Mouse (Mus musculus): ENCODE results near the gene Nptxr. TPM values are rescaled to one million over a fixed set of nuclear protein-coding genes. Genes with fewer than 3 reads are reported as not detected.
A peak's percentile ranks its signal among the peaks of the same experiment; 100 is the strongest.

The Nptxr gene
- polyA plus RNA-seq, 1 experiment from 2014 or later: 2.2 TPM

- H3K4me2 ChIP-seq (ENCODE audit: low read length): no peak overlapping the region
- H3K9me3 ChIP-seq (ENCODE audit: control insufficient read depth, low read length): no peaks in the 10 kb centered on the region
- H3K4me1 ChIP-seq (replicated peaks; ENCODE audit: control insufficient read depth, insufficient read depth, low read length): no peaks in the 10 kb centered on the region
- no peak overlapping the region for H3K4me3 ChIP-seq (ENCODE audit: low read depth, low read length)
- no peak overlapping the region for H3K9ac ChIP-seq (ENCODE audit: low read length)
- no peak overlapping the region for H3K27ac ChIP-seq (ENCODE audit: low read depth)
- no peaks in the 10 kb centered on the region for H3K36me3 ChIP-seq (ENCODE audit: control insufficient read depth, insufficient read depth, low read length)
- ATAC-seq (replicated peaks; ENCODE audit: low FRiP score, low TSS enrichment, low read depth) (no peak), DNase-seq (ENCODE audit: low spot score) (no peak)
- 79% methylated on average over 4 of the region's 4 CpGs for WGBS
- H3K27me3 ChIP-seq (replicated peaks; ENCODE audit: control insufficient read depth, insufficient read depth, low read length): peaks cover 23% of the 10 kb centered on the region
These were observed 6.4 kb upstream of the Nptxr start for GRCm38 (mm10) chr15:79810997-79811396.

- H3K4me1 ChIP-seq (replicated peaks; ENCODE audit: control insufficient read depth, insufficient read depth, low read length): no peaks in the 10 kb centered on the region
- ATAC-seq (replicated peaks; ENCODE audit: low FRiP score, low TSS enrichment, low read depth) (no peak), DNase-seq (ENCODE audit: low spot score) (no peak)
- peaks cover 32% of the 10 kb centered on the region for H3K27me3 ChIP-seq (replicated peaks; ENCODE audit: control insufficient read depth, insufficient read depth, low read length)
- WGBS: 66% methylated on average over 3 of the region's 3 CpGs
- no peaks in the 10 kb centered on the region for H3K9me3 ChIP-seq (ENCODE audit: control insufficient read depth, low read length)
- no peak overlapping the region for H3K4me2 ChIP-seq (ENCODE audit: low read length)
- no peak overlapping the region for H3K27ac ChIP-seq (ENCODE audit: low read depth)
- H3K4me3 ChIP-seq (ENCODE audit: low read depth, low read length): no peak overlapping the region
- no peak overlapping the region for H3K9ac ChIP-seq (ENCODE audit: low read length)
- H3K36me3 ChIP-seq (ENCODE audit: control insufficient read depth, insufficient read depth, low read length): no peaks in the 10 kb centered on the region
These were observed 5.5 kb upstream of the Nptxr start for GRCm38 (mm10) chr15:79810061-79810460.

- Histone ChIP-seq H3K27me3 (replicated peaks; ENCODE audit: control insufficient read depth, insufficient read depth, low read length) (peaks cover 43% of the 10 kb centered on the region), H3K27ac (ENCODE audit: low read depth) (no peak overlapping the region)
- DNase-seq (ENCODE audit: low spot score): no peak
These were observed 4.1 kb upstream of the Nptxr start for GRCm38 (mm10) chr15:79808658-79809057.

GRCm38 (mm10) chr15:79808114-79808513 is 3.5 kb upstream of the Nptxr start:
- H3K4me1 ChIP-seq (replicated peaks; ENCODE audit: control insufficient read depth, insufficient read depth, low read length): no peaks in the 10 kb centered on the region; the same call in 1 of the 2 replicates
- no peak overlapping the region for H3K9ac ChIP-seq (ENCODE audit: low read length)
- ATAC-seq (replicated peaks; ENCODE audit: low FRiP score, low TSS enrichment, low read depth) (no peak), DNase-seq (ENCODE audit: low spot score) (no peak)
- no peak overlapping the region for H3K4me3 ChIP-seq (ENCODE audit: low read depth, low read length)
- H3K27me3 ChIP-seq (replicated peaks; ENCODE audit: control insufficient read depth, insufficient read depth, low read length): peaks cover 48% of the 10 kb centered on the region
- 26% methylated on average over 5 of the region's 5 CpGs for whole genome bisulfite sequencing
- no peak overlapping the region for H3K27ac ChIP-seq (ENCODE audit: low read depth)
- H3K4me2 ChIP-seq (ENCODE audit: low read length): no peak overlapping the region
- H3K36me3 ChIP-seq (ENCODE audit: control insufficient read depth, insufficient read depth, low read length): no peaks in the 10 kb centered on the region
- H3K9me3 ChIP-seq (ENCODE audit: control insufficient read depth, low read length): no peaks in the 10 kb centered on the region

More at GRCm38 (mm10) chr15:79808658-79809057, 4.1 kb upstream of the Nptxr start:
- 44% methylated on average over 5 of the region's 5 CpGs for WGBS
- no peaks in the 10 kb centered on the region for H3K9me3 ChIP-seq (ENCODE audit: control insufficient read depth, low read length)
- no peak overlapping the region for H3K4me2 ChIP-seq (ENCODE audit: low read length)
- H3K4me1 ChIP-seq (replicated peaks; ENCODE audit: control insufficient read depth, insufficient read depth, low read length): no peaks in the 10 kb centered on the region; the same call in 1 of the 2 replicates
- H3K4me3 ChIP-seq (ENCODE audit: low read depth, low read length): no peak overlapping the region
- H3K36me3 ChIP-seq (ENCODE audit: control insufficient read depth, insufficient read depth, low read length): no peaks in the 10 kb centered on the region
- H3K9ac ChIP-seq (ENCODE audit: low read length): no peak overlapping the region
- no peak for ATAC-seq (replicated peaks; ENCODE audit: low FRiP score, low TSS enrichment, low read depth)

GRCm38 (mm10) chr15:79807050-79807449 is 2.5 kb upstream of the Nptxr start:
- Histone ChIP-seq H3K9ac (ENCODE audit: low read length) (no peak overlapping the region), H3K4me2 (ENCODE audit: low read length) (no peak overlapping the region), H3K9me3 (ENCODE audit: control insufficient read depth, low read length) (no peaks in the 10 kb centered on the region), H3K36me3 (ENCODE audit: control insufficient read depth, insufficient read depth, low read length) (no peaks in the 10 kb centered on the region), H3K4me1 (replicated peaks; ENCODE audit: control insufficient read depth, insufficient read depth, low read length) (no peaks in the 10 kb centered on the region; the same call in 1 of the 2 replicates), H3K27me3 (replicated peaks; ENCODE audit: control insufficient read depth, insufficient read depth, low read length) (peaks cover 59% of the 10 kb centered on the region), H3K4me3 (ENCODE audit: low read depth, low read length) (no peak overlapping the region), H3K27ac (ENCODE audit: low read depth) (no peak overlapping the region)
- WGBS: 36% methylated on average over 1 of the region's 1 CpGs
- no peak for ATAC-seq (replicated peaks; ENCODE audit: low FRiP score, low TSS enrichment, low read depth)
- no peak for DNase-seq (ENCODE audit: low spot score)

GRCm38 (mm10) chr15:79805246-79805645 is 680 bp upstream of the Nptxr start:
- Histone ChIP-seq H3K9ac (ENCODE audit: low read length) (no peak overlapping the region), H3K36me3 (ENCODE audit: control insufficient read depth, insufficient read depth, low read length) (no peaks in the 10 kb centered on the region), H3K4me1 (replicated peaks; ENCODE audit: control insufficient read depth, insufficient read depth, low read length) (no peaks in the 10 kb centered on the region; the same call in 1 of the 2 replicates), H3K9me3 (ENCODE audit: control insufficient read depth, low read length) (no peaks in the 10 kb centered on the region), H3K27me3 (replicated peaks; ENCODE audit: control insufficient read depth, insufficient read depth, low read length) (peaks cover 66% of the 10 kb centered on the region), H3K4me2 (ENCODE audit: low read length) (no peak overlapping the region), H3K27ac (ENCODE audit: low read depth) (no peak overlapping the region), H3K4me3 (ENCODE audit: low read depth, low read length) (no peak overlapping the region)
- DNase-seq (ENCODE audit: low spot score) (no peak), ATAC-seq (replicated peaks; ENCODE audit: low FRiP score, low TSS enrichment, low read depth) (no peak)
- WGBS: 21% methylated on average over 8 of the region's 8 CpGs

GRCm38 (mm10) chr15:79803533-79804351 is 824 bp downstream of the Nptxr start:
- Histone ChIP-seq H3K27me3 (replicated peaks; ENCODE audit: control insufficient read depth, insufficient read depth, low read length) (peaks cover 61% of the 10 kb centered on the region), H3K9me3 (ENCODE audit: control insufficient read depth, low read length) (no peaks in the 10 kb centered on the region), H3K4me3 (ENCODE audit: low read depth, low read length) (peak overlapping the region; percentile 51), H3K27ac (ENCODE audit: low read depth) (no peak overlapping the region), H3K4me1 (replicated peaks; ENCODE audit: control insufficient read depth, insufficient read depth, low read length) (no peaks in the 10 kb centered on the region; the same call in 1 of the 2 replicates), H3K36me3 (ENCODE audit: control insufficient read depth, insufficient read depth, low read length) (no peaks in the 10 kb centered on the region), H3K9ac (ENCODE audit: low read length) (peak overlapping the region; percentile 38), H3K4me2 (ENCODE audit: low read length) (peak overlapping the region; percentile 69)
- DNase-seq (ENCODE audit: low spot score): peak; percentile 67
- 4% methylated on average over 69 of the region's 81 CpGs for WGBS
- peak; percentile 38 for ATAC-seq (replicated peaks; ENCODE audit: low FRiP score, low TSS enrichment, low read depth)

- no peak overlapping the region for H3K9ac ChIP-seq (ENCODE audit: low read length)
- no peak overlapping the region for H3K4me3 ChIP-seq (ENCODE audit: low read depth, low read length)
- no peak overlapping the region for H3K27ac ChIP-seq (ENCODE audit: low read depth)
- H3K4me1 ChIP-seq (replicated peaks; ENCODE audit: control insufficient read depth, insufficient read depth, low read length): no peaks in the 10 kb centered on the region; the same call in 1 of the 2 replicates
- no peak overlapping the region for H3K4me2 ChIP-seq (ENCODE audit: low read length)
- no peaks in the 10 kb centered on the region for H3K36me3 ChIP-seq (ENCODE audit: control insufficient read depth, insufficient read depth, low read length)
- DNase-seq (ENCODE audit: low spot score): no peak
- H3K27me3 ChIP-seq (replicated peaks; ENCODE audit: control insufficient read depth, insufficient read depth, low read length): peaks cover 56% of the 10 kb centered on the region
- H3K9me3 ChIP-seq (ENCODE audit: control insufficient read depth, low read length): no peaks in the 10 kb centered on the region
- WGBS: 61% methylated on average over 4 of the region's 4 CpGs
- no peak for ATAC-seq (replicated peaks; ENCODE audit: low FRiP score, low TSS enrichment, low read depth)
These were observed 2.3 kb downstream of the Nptxr start for GRCm38 (mm10) chr15:79802304-79802703.

- Histone ChIP-seq H3K9ac (ENCODE audit: low read length) (no peak overlapping the region), H3K4me2 (ENCODE audit: low read length) (no peak overlapping the region), H3K9me3 (ENCODE audit: control insufficient read depth, low read length) (no peaks in the 10 kb centered on the region), H3K27ac (ENCODE audit: low read depth) (no peak overlapping the region), H3K27me3 (replicated peaks; ENCODE audit: control insufficient read depth, insufficient read depth, low read length) (peaks cover 50% of the 10 kb centered on the region), H3K4me1 (replicated peaks; ENCODE audit: control insufficient read depth, insufficient read depth, low read length) (no peaks in the 10 kb centered on the region; the same call in 1 of the 2 replicates), H3K4me3 (ENCODE audit: low read depth, low read length) (no peak overlapping the region), H3K36me3 (ENCODE audit: control insufficient read depth, insufficient read depth, low read length) (no peaks in the 10 kb centered on the region)
- DNase-seq (ENCODE audit: low spot score) (no peak), ATAC-seq (replicated peaks; ENCODE audit: low FRiP score, low TSS enrichment, low read depth) (no peak)
- 75% methylated on average over 2 of the region's 2 CpGs for WGBS
These were observed 2.9 kb downstream of the Nptxr start for GRCm38 (mm10) chr15:79801646-79802045.
